In the genomic region with DNA sequence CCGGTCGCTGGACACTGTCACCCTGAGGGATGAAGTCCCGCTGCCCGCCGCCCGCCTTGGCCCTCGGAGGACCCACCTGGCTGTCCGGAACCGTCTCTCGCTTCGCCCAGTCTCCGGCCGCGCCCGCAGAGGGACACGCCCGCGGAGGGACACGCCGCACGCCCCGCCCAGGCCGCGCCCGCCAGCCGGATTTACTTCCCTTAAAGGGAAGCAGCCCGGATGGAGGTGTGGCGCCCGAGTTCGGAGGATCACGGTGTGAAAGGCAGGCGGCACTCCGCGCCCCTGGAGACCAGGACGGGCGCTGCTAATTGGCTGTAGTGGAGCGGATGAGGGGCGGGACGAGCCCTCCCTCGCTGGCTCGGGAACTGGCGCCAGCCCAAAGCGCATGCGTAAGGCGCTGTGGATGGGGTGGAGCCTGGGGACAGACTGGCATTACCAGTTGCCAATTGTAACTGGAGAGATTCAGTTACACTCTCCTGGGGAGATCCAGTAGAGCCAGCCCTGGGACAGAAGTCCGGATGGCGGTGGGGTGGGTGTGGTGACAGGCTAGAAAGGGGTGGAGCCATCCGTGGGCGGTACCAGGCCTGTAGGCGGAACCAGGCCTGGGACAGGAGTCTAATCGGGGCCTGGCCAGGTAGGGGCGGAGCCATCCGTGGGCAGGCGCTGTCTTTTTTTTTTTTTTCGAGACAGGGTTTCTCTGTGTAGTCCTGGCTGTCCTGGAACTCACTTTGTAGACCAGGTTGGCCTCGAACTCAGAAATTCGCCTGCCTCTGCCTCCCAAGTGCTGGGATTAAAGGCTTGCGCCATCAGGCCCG, we compare ENCODE assay signal across 8 mouse cellular contexts. TPM values are rescaled to one million over a fixed set of nuclear protein-coding genes. Genes with fewer than 3 reads are reported as not detected.
DNase-seq lines count a peak whose midpoint lies in the region; ATAC-seq lines count a peak whose summit lies in the region.

A gene (minus strand): TSS at position 257 of the 815 bp plus-strand sequence.
A gene (plus strand): TSS at position 464 of the 815 bp plus-strand sequence.

- H3K4me2 ChIP-seq in hindbrain, embryonic 14.5 days (replicated peaks) = peak within 1 kb of the TSS; percentile 60

- H3K9me3 ChIP-seq in hindbrain, embryonic 14.5 days (ENCODE audit: control insufficient read depth, low read length) = no peaks in the 10 kb centered on the region

- H3K4me1 ChIP-seq in hindbrain, embryonic 14.5 days (replicated peaks; ENCODE audit: control insufficient read depth, insufficient read depth, low read length) = peaks cover 31% of the 10 kb centered on the region

- peak; percentile 97 for ATAC-seq in hindbrain, embryonic 14.5 days (ENCODE audit: low FRiP score)

- WGBS in hindbrain, embryonic 14.5 days = under 1% methylated on average over 59 of the region's 59 CpGs

- peak; percentile 100 for DNase-seq in R1 (ENCODE audit: low read depth, low spot score)
- peak; percentile 98 to 99 for DNase-seq in cerebellum, postnatal 25 days
- DNase-seq in frontal cortex, postnatal 25 days (ENCODE audit: low spot score in 2 of 2) = peak; percentile 94 to 97
- peak; percentile 99 for DNase-seq in hindbrain, embryonic 14.5 days (ENCODE audit: low spot score)
- DNase-seq in layer of hippocampus, postnatal 36 days = peak; percentile 99
- DNase-seq in lung, postnatal 36 days = peak; percentile 100
- peak; percentile 99 for DNase-seq in retina, postnatal 1 day
- DNase-seq in urinary bladder, adult 18-20 months (ENCODE audit: low spot score in 2 of 2) = peak; percentile 96 to 100

- peak within 1 kb of the TSS; percentile 66 for H3K4me3 ChIP-seq in hindbrain, embryonic 14.5 days (replicated peaks; ENCODE audit: low read length)

- peaks cover 30% of the 10 kb centered on the region for H3K36me3 ChIP-seq in hindbrain, embryonic 14.5 days (replicated peaks; ENCODE audit: control insufficient read depth, insufficient read depth)

- peak within 1 kb of the TSS; percentile 72 for H3K9ac ChIP-seq in hindbrain, embryonic 14.5 days

- H3K27ac ChIP-seq in hindbrain, embryonic 14.5 days = peak within 1 kb of the TSS; percentile 84

- no peaks in the 10 kb centered on the region for H3K27me3 ChIP-seq in hindbrain, embryonic 14.5 days (ENCODE audit: control insufficient read depth, insufficient read depth, low read length)

RNA-seq across cellular contexts. Expression of the first gene that starts in this region (rescaled TPM):
- polyA plus RNA-seq in hindbrain, embryonic 14.5 days (2014; fragmentation: Nextera tagmentation; extraction: Ambion mirVana) = 45.3 and 47.1 TPM in 2 replicates
- 10 to 100 TPM; 16.0 to 16.1 TPM for total RNA-seq in layer of hippocampus, postnatal 36 days (2021)

RNA-seq across cellular contexts. Expression of the second gene that starts in this region (rescaled TPM):
- 20.0 and 20.4 TPM in 2 replicates for polyA plus RNA-seq in hindbrain, embryonic 14.5 days (2014; fragmentation: Nextera tagmentation; extraction: Ambion mirVana)
- total RNA-seq in layer of hippocampus, postnatal 36 days (2021) = 10 to 100 TPM; 49.7 to 57.0 TPM

Comparison
In these comparisons a context has a peak if more than half of its experiments do, and no peak if none do; other contexts are left out.
1. Peak in every context shown above with its lines: DNase-seq, ATAC-seq, H3K4me3 ChIP-seq and H3K27ac ChIP-seq.